In the genomic region with DNA sequence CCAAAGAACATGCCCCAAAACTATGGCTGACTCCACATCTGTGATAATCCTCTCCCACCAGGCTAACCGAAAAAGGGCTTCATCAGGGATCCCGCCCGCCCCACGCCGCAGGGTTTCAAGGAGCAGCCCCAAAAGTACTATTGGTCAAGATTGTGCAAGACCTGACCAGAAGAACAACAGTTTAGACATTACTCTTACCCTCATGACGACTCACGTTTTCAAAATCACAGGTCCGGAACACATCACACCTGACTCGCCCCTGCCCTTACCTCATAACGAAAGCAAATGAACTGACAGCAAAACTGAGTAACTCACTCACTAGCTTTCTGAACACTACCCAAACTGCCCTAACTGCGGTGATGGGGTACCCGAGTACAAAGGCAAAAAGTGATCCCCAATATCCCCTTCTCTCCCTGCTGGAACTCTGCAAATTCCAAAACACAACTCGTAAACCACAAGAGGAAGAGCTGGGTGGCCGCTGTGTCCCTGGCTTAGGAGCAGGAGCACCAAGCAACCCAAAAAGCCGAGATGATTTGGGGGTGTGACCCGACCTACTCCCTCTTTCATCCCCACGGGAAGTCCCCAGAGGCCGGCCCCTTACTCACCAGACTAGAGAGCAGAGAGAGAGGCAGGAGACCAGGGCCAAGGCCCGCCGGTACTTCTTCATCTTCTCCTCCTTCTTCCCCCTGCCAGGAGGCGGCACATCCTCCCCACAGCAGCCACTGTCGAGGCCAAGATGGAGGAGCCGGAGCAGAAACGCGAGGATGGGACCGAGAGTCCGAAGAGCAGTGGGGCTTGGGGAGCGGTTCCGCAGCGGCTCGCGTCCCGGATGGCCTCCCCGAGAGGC, we compare ENCODE assay signal across 8 mouse cellular contexts. TPM values are rescaled to one million over a fixed set of nuclear protein-coding genes. Genes with fewer than 3 reads are reported as not detected.
DNase-seq lines count a peak whose midpoint lies in the region; ATAC-seq lines count a peak whose summit lies in the region.

No protein-coding gene starts in this region.

- no peaks in the 10 kb centered on the region for H3K9me3 ChIP-seq in hindbrain, embryonic 12.5 days (replicated peaks)
- H3K9me3 ChIP-seq in midbrain, embryonic 15.5 days, result no peaks in the 10 kb centered on the region

- H3K36me3 ChIP-seq in hindbrain, embryonic 12.5 days, result no peaks in the 10 kb centered on the region
- H3K36me3 ChIP-seq in midbrain, embryonic 15.5 days (replicated peaks), result no peaks in the 10 kb centered on the region

- H3K4me1 ChIP-seq in hindbrain, embryonic 12.5 days, result peaks cover 25% of the 10 kb centered on the region
- peaks cover 29% of the 10 kb centered on the region for H3K4me1 ChIP-seq in midbrain, embryonic 15.5 days

- peak; percentile 4 for DNase-seq in gastrocnemius, postnatal 10 days
- no peak for DNase-seq in gastrocnemius, adult 8-10 months (ENCODE audit: low spot score in 2 of 2)
- DNase-seq in CD4-positive helper T cell, adult 2 months (ENCODE audit: low read depth, low spot score), result peak; percentile 73
- DNase-seq in cerebellum, adult 9-10 months, result peak; percentile 78
- peak; percentile 63 for DNase-seq in liver
- peak; percentile 8 for DNase-seq in urinary bladder, postnatal 25 days (ENCODE audit: low spot score)

- peak overlapping the region; percentile 76 for H3K4me2 ChIP-seq in hindbrain, embryonic 12.5 days (replicated peaks)
- peak overlapping the region; percentile 94 for H3K4me2 ChIP-seq in midbrain, embryonic 15.5 days

- peak overlapping the region; percentile 93 for H3K9ac ChIP-seq in hindbrain, embryonic 12.5 days
- peak overlapping the region; percentile 93 for H3K9ac ChIP-seq in midbrain, embryonic 15.5 days

- ATAC-seq in hindbrain, embryonic 12.5 days (ENCODE audit: low FRiP score), result peak; percentile 62
- peak; percentile 54 for ATAC-seq in midbrain, embryonic 15.5 days (replicated peaks)

- H3K4me3 ChIP-seq in hindbrain, embryonic 12.5 days, result peak overlapping the region; percentile 73
- H3K4me3 ChIP-seq in midbrain, embryonic 15.5 days, result peak overlapping the region; percentile 96

- peak overlapping the region; percentile 97 for H3K27ac ChIP-seq in hindbrain, embryonic 12.5 days
- peak overlapping the region; percentile 98 for H3K27ac ChIP-seq in midbrain, embryonic 15.5 days

- under 1% methylated on average over 34 of the region's 34 CpGs for WGBS in hindbrain, embryonic 12.5 days
- under 1% methylated on average over 34 of the region's 34 CpGs for WGBS in midbrain, embryonic 15.5 days

- H3K27me3 ChIP-seq in hindbrain, embryonic 12.5 days, result no peaks in the 10 kb centered on the region
- H3K27me3 ChIP-seq in midbrain, embryonic 15.5 days (replicated peaks), result no peaks in the 10 kb centered on the region

RNA-seq across cellular contexts. Expression of gene Suco, which starts 0.6 kb away (rescaled TPM):
- 10 to 100 TPM; 12.1 to 16.7 TPM for total RNA-seq in gastrocnemius, postnatal 10 days (2021)
- total RNA-seq in gastrocnemius, adult 8-10 months (2022), result 1 to 10 TPM; 9.0 to 9.8 (median 9.2) TPM
- polyA plus RNA-seq in hindbrain, embryonic 12.5 days (2016; fragmentation: Nextera tagmentation; extraction: Ambion mirVana), result 39.4 and 44.2 TPM in 2 replicates
- polyA plus RNA-seq in midbrain, embryonic 15.5 days (2015; fragmentation: Nextera tagmentation; extraction: Ambion mirVana), result 17.2 and 18.4 TPM in 2 replicates

Comparison
In these comparisons a context has a peak if more than half of its experiments do, and no peak if none do; other contexts are left out.
1. DNase-seq: peak in gastrocnemius, postnatal 10 days (single experiment), CD4-positive helper T cell, adult 2 months (single experiment), cerebellum, adult 9-10 months (single experiment), liver (single experiment) and urinary bladder, postnatal 25 days (single experiment); none in gastrocnemius, adult 8-10 months (0 of 2).